Mouse (Mus musculus) embryonic facial prominence, embryonic 14.5 days (tissue): ENCODE data around the gene Mpp1. TPM values are rescaled to one million over a fixed set of nuclear protein-coding genes. Genes with fewer than 3 reads are reported as not detected.

ENCODE experiments used
- polyA plus RNA-seq: library from polyadenylated mRNA; unstranded; fragments of >200 nt; fragmentation: Nextera tagmentation; extraction: Ambion mirVana; gene quantifications from 2 replicates; pipeline ENCODE4 v1.2.1, GENCODE M21; 2014

The Mpp1 gene
- polyA plus RNA-seq, 1 experiment from 2014 or later: 48.0 TPM

Other genes starting within 250 kb of the Mpp1 start
- 1.7 and 2.3 TPM in 2 replicates for gene Gab3, start 45.6 kb downstream of the Mpp1 start, polyA plus RNA-seq
- gene Dkc1, start 35.2 kb downstream of the Mpp1 start, polyA plus RNA-seq: 109 and 125 TPM in 2 replicates
- not detected in 2 replicates for gene Smim9, start 32.8 kb upstream of the Mpp1 start, polyA plus RNA-seq